Mouse (Mus musculus) cerebellum, adult 8-10 months (tissue): ENCODE results near the gene Meis2.

Experiments used
- DNase-seq: peaks from one replicate; pipeline ENCODE4 v3.0.0; 2022

The Meis2 gene

GRCm38 (mm10) chr2:115989249-115989648 is 76.4 kb downstream of the Meis2 start:
- no peak for DNase-seq

GRCm38 (mm10) chr2:115988448-115988847 is 77.2 kb downstream of the Meis2 start:
- DNase-seq, result no peak

GRCm38 (mm10) chr2:115984952-115985351 is 80.7 kb downstream of the Meis2 start:
- DNase-seq, result no peak

- DNase-seq, result no peak
Measured at GRCm38 (mm10) chr2:115984487-115984886, 81.2 kb downstream of the Meis2 start.

GRCm38 (mm10) chr2:115980490-115980889 is 85.1 kb downstream of the Meis2 start:
- DNase-seq, result no peak

- DNase-seq, result no peak
Measured at GRCm38 (mm10) chr2:115979683-115980476, 85.8 kb downstream of the Meis2 start.

- DNase-seq, result no peak
Measured at GRCm38 (mm10) chr2:115978666-115979065, 87.0 kb downstream of the Meis2 start.

- DNase-seq, result no peak
Measured at GRCm38 (mm10) chr2:115971296-115971805, 94.3 kb downstream of the Meis2 start.

GRCm38 (mm10) chr2:115970091-115970820 is 95.4 kb downstream of the Meis2 start:
- no peak for DNase-seq

GRCm38 (mm10) chr2:115969201-115969600 is 96.4 kb downstream of the Meis2 start:
- no peak for DNase-seq

- no peak for DNase-seq
Measured at GRCm38 (mm10) chr2:115964911-115965310, 100.7 kb downstream of the Meis2 start.

- DNase-seq, result no peak
Measured at GRCm38 (mm10) chr2:115963293-115963835, 102.3 kb downstream of the Meis2 start.

- DNase-seq, result no peak
Measured at GRCm38 (mm10) chr2:115962728-115963127, 102.9 kb downstream of the Meis2 start.

- no peak for DNase-seq
Measured at GRCm38 (mm10) chr2:115962113-115962512, 103.5 kb downstream of the Meis2 start.

GRCm38 (mm10) chr2:115960615-115961014 is 105.0 kb downstream of the Meis2 start:
- no peak for DNase-seq

GRCm38 (mm10) chr2:115956786-115957185 is 108.9 kb downstream of the Meis2 start:
- no peak for DNase-seq

- DNase-seq, result no peak
Measured at GRCm38 (mm10) chr2:115950645-115951044, 115.0 kb downstream of the Meis2 start.

- DNase-seq, result no peak
Measured at GRCm38 (mm10) chr2:115948630-115949426, 116.8 kb downstream of the Meis2 start.

GRCm38 (mm10) chr2:115947714-115948226 is 117.9 kb downstream of the Meis2 start:
- no peak for DNase-seq

GRCm38 (mm10) chr2:115943044-115943443 is 122.6 kb downstream of the Meis2 start:
- DNase-seq, result no peak

GRCm38 (mm10) chr2:115939849-115940248 is 125.8 kb downstream of the Meis2 start:
- no peak for DNase-seq

- DNase-seq, result peak; percentile 7
Measured at GRCm38 (mm10) chr2:115938926-115939563, 126.6 kb downstream of the Meis2 start.
